Mouse (Mus musculus) 3134 (cell line): Measurements from ENCODE around the gene Shh.

Experiments
- DNase-seq: peaks from one replicate; pipeline ENCODE4 v3.0.0-alpha.2; 2011; ENCODE audit warnings: low spot score; ENCODE audit not compliant: insufficient read length; ENCODE audit errors: extremely low read depth

The Shh gene

GRCm38 (mm10) chr5:28459456-28460225, 7.4 kb downstream of the Shh start:
- no peak for DNase-seq

- no peak for DNase-seq
Measured at GRCm38 (mm10) chr5:28458821-28459240, 8.2 kb downstream of the Shh start.

GRCm38 (mm10) chr5:28457921-28458641, 9.0 kb downstream of the Shh start:
- no peak for DNase-seq

- no peak for DNase-seq
Measured at GRCm38 (mm10) chr5:28456366-28456765, 10.7 kb downstream of the Shh start.

- no peak for DNase-seq
Measured at GRCm38 (mm10) chr5:28455721-28456120, 11.3 kb downstream of the Shh start.

GRCm38 (mm10) chr5:28454546-28454945, 12.5 kb downstream of the Shh start:
- DNase-seq = no peak

- DNase-seq = no peak
Measured at GRCm38 (mm10) chr5:28453523-28453922, 13.5 kb downstream of the Shh start.

- no peak for DNase-seq
Measured at GRCm38 (mm10) chr5:28453086-28453485, 14.0 kb downstream of the Shh start.

GRCm38 (mm10) chr5:28451053-28451638, 15.9 kb downstream of the Shh start:
- no peak for DNase-seq

GRCm38 (mm10) chr5:28450126-28450890, 16.7 kb downstream of the Shh start:
- DNase-seq = no peak

- no peak for DNase-seq
Measured at GRCm38 (mm10) chr5:28425926-28426325, 41.1 kb downstream of the Shh start.

GRCm38 (mm10) chr5:28423781-28424180, 43.3 kb downstream of the Shh start:
- DNase-seq = no peak

GRCm38 (mm10) chr5:28419640-28420265, 47.3 kb downstream of the Shh start:
- no peak for DNase-seq

- DNase-seq = no peak
Measured at GRCm38 (mm10) chr5:28418734-28419133, 48.3 kb downstream of the Shh start.

- no peak for DNase-seq
Measured at GRCm38 (mm10) chr5:28416029-28416428, 51.0 kb downstream of the Shh start.

GRCm38 (mm10) chr5:28414076-28414475, 53.0 kb downstream of the Shh start:
- DNase-seq = no peak

GRCm38 (mm10) chr5:28413533-28413932, 53.5 kb downstream of the Shh start:
- no peak for DNase-seq

- no peak for DNase-seq
Measured at GRCm38 (mm10) chr5:28412006-28412685, 54.9 kb downstream of the Shh start.
